Mouse (Mus musculus) 3134 (cell line): Measurements from ENCODE around the gene Crp.

ENCODE experiments used
- DNase-seq: peaks from one replicate; pipeline ENCODE4 v3.0.0-alpha.2; 2011; ENCODE audit warnings: low spot score; ENCODE audit not compliant: insufficient read length; ENCODE audit errors: extremely low read depth

Gene Crp

DNA sequence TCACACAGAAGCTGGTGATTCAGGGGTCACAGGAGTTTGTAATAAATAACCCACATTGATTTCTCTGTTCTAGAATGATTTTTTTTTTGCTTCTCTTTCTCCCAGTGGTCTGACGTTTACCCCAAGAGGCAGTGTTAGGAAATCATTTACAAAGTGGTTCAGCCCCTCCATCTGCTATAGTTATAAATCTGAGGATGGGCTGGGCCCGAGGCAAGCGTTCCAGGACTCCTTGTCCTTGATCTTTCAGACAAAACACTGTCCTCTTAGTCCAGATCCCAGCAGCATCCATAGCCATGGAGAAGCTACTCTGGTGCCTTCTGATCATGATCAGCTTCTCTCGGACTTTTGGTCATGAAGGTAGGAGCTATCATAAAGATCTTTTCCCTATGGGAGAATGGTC is at the start of gene Crp:
TSS of gene Crp (plus strand) at position 212 of the 400 bp plus-strand sequence.
- DNase-seq: no peak

DNA sequence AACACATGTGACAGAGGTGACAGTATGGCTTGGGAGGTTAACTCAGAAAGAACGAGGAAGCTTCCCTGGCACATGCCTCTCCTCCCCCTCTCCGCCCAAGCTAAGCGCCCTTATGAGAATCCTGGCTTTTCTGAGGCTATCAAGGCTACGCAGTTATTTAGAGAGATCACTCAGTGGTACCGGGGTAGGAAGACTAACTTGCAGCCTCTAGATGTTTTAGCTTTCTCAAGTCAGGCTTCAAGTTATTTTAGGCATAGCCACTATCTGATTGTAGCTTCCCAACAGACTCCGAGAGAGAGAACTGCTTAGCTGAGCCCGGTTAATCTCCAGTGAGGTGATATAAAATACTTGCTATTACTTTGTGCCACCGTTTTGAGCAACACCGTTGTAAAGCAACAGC is 48.5 kb upstream of the Crp start:
- no peak for DNase-seq

DNA sequence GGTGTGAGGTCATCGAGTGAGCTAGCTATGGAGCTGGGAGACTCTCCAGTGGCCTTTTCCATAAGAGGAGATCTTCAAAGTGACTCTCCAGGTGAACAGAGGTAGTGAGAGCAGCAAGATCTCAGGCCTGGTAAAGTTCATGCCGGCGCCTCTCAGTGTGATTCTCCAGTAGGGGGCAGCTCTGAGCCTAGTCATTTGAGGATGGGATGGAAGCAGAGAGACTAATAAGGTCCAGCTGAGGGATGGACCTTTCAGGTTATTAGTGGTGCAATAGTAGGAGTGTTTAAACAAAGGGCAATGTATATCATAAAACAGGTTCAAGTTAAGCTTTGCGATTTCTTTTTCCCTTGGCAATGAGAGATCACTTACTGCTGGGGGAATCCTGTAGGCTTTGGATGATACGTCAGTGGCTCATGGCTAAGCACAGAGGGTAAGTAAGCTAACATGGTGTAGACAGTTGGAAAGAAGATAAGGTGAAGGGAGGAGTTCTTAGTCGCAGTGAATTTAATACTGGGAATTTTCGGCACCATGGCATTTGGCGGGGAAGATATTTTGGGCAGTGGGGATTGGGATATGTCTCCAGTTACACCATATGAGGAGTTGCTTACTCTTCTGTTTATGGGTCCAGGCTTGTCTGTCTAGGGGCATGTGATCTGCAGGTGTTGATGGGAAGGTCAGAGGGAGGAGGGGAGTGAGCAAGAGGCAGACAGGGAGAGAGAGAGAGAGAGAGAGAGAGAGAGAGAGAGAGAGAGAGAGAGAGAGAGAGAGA is 47.2 kb upstream of the Crp start:
- DNase-seq: no peak

DNA sequence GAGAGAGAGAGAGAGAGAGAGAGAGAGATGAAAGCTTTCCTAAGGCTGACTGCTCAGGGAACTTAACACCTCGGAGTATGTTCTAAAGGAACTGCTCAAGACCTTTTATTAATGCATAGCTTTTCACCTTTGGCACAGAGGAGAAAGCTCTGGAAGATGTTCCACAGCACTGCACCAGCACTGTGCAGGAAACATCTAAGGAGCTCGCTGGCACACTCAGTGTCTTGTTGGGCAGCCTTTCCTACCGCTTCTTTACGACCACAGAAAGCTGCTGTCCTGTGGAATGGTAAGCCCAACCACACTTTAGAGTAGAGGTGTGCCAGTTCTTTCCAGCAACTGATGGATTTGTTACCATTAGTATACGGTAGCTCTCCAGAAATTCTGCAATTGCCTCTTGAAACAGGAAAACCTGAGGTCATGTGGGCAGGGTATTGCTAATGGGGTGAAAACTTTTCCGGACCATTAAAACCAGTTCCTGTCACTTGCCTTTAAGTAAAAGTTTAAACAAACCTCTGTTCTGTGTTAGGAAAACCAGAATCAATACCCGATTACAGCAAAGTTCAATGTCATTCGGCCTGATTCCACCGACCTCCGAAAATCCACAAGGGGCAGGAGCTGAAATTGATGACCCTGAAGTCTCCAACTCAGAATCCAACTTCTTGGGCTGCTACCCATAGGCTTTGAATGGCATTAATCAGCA is 46.4 kb upstream of the Crp start:
- no peak for DNase-seq

DNA sequence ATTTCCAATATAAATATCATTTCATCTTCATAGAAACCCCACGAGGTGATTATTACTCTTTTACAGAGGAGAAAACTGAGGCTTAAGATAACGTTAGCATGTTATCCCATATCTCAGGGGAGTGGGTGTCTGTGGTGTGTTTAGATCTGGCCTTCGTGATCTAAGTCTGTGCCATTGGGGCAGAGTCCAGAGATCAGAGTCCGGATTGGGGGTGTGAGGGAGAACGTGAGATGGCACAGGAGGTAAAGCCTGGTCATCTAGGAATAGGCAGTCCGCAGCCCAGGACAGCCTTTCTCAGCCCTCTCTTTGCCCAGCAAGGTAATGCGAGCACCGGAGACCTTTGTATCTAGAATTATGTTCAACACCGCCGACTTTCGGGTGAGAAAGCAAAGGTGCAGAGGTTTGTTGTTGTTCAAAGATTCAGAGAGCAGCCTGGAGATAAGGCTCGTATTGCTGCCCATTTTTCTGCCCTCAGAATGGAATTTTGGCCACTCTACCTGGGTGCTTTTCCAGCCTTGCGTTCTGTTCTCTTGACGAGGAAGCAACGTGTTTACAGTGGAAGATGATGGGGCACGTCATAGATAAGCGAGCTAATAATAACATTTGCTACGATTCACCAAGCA is 45.7 kb upstream of the Crp start:
- DNase-seq: no peak

DNA sequence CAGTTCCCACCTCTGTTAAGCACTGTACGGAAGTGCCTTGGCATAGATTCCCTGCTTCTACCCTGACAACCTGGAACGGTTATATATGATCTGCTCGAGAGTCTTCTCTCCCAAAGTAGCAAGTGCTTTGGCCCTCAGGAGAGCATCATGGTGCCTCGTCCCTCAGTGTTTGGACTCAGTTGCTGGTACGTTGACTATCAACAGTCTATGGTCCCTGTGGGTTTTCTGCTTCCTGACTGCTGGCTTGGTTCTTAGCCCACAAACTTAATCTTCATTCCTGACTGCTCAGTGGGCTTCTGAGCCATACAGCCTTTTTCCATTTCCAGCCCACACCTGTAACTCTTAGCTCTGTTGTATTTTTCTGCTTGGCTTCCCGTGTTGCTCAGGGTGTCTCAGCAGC is 44.0 kb upstream of the Crp start:
- no peak for DNase-seq

DNA sequence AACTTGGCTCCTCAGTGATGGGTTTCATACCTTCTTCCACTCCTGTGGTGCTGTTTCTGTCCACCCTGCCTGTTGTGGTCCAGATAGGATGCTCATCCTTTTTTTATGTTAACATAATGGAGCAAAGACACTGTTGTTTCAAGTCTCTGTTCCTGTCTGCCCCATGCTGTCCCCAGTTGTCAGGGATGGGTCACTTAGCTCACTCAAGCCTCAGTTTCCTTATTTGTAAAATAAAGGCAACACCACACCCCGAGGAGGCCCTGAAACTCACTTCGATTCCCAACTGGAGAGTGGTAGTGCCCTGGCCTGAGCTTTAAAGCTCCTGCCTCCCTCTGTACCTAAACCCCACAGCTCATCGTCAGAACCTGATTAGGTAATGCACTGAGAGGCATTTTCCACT is 40.6 kb upstream of the Crp start:
- no peak for DNase-seq

DNA sequence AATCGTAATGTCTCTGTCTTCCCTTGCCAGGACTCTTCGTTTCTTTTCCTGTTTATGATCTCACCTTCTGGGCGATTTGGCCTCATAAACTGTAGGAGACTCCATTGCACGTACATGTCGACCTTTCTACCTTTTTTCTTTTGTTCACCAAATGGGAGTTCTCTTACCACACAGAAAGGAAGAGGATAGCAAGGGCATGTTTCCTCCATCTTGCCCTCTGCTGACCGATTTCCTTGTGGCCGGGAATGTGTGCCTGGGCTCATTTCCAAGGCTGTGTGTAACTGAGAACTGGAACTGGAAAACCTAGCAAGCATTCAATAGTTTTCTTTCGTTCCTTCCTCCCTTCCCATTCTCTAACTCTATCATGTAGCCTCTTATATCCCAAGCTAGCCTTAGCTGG is 38.2 kb upstream of the Crp start:
- no peak for DNase-seq

DNA sequence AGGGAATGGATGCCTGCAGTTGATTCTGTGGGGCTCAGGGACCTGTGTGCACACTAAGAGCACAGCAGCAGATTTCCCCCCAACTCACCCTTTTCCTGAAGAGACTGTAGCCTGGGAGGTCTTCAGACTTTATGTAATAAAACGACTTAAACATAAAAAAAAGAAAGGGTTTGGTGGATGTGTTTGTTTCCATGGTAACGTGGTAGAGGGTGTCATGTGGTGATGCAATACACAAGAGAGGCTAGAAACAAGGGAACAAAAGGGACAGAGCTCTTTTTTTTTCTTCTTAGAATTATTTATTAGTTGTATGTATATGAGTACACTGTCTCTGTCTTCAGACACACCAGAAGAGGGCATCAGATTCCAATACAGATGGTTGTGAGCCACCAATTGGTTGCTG is 32.4 kb upstream of the Crp start:
- DNase-seq: no peak

DNA sequence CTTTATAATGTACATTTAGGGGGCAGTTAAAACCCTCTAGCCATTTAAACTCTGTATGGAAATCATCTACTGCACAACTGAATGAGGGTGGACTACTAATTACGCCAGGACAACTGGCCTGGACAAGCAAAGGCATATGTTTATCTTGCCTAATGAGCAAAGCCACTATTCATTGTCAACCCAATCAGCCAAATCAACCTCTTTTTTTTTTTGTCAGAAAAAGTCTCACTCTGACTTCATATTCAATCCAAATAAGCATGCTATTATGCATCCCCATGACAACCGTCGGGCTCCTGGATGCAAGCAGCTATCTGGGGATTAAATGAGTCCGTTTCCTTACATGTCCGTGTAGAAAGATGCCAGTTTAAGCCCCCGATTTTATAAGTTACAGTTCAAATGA is 30.3 kb upstream of the Crp start:
- DNase-seq: no peak

DNA sequence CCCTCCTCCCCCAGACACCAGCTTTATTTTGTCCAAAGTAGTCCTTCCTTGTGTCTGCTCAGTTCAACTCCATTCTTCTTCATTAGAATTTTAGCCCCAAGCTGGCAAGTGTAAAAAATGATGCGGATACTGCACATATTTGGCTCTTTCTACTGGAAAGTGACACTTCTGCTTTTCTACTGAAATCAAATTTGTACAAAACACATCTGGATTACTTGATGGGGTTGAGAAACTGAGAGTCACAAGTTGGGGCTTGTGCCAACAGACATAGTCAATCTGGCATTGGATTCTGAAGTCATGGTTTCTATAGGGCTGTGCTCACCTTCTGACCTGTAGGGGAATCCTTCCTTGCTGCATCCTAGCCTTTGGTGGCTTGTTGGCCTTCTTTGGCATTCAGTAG is 27.1 kb upstream of the Crp start:
- DNase-seq: no peak

DNA sequence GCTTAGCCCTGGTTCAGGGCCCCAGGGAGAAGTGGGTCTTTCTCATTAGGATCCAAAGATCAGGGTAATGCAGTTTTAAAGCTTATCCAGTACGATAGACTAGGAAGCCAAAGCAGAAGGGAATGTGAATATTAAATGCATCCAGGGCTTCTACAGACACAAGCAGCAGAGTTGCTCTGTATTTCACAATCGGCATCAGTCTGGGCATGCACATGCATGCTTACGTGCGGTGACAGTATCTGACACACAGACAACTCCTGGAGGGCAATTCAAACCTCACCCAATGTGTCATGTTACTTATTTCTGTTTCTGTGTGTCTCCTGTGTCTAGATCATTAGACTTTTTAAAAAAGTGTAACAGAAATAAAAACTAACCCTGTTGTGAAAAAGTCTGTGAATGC is 17.1 kb upstream of the Crp start:
- no peak for DNase-seq

DNA sequence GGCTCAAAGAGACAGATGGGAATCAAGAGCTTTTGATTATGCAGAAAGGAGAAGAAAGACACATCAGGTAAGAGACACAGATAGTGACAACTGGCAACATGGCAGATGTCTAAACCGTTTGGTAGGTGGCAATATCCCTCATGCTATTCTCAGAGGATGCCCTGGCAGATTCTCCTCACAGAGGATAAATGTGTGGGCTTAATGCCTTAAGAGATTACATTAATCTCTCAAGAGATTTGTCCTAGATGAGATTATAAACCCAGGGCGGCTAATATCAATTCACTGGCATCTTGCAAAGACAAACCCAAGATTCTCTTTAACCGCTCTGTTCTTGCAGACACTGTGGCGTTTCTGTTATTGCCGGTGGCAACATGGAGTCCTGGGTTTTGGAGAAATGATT is 14.3 kb upstream of the Crp start:
- no peak for DNase-seq

DNA sequence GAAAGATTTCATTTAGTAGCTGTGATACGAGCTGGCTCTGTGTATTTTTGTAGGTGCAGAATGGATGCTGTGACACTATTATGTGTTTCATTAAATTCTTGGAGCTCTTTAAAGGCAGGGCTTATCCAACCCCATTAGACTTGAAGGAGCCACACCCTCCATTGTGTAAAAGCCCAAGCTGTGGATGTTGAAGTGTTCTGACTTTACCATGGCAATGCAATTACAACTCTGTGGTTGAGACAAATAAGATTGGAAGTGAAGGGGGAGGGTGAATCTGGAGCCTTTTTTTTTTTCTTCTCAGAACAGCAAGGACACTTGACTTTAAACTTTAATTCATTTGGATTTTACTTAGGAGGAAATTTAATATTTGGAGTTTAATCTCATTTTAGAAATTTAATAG is 13.9 kb upstream of the Crp start:
- DNase-seq: no peak

DNA sequence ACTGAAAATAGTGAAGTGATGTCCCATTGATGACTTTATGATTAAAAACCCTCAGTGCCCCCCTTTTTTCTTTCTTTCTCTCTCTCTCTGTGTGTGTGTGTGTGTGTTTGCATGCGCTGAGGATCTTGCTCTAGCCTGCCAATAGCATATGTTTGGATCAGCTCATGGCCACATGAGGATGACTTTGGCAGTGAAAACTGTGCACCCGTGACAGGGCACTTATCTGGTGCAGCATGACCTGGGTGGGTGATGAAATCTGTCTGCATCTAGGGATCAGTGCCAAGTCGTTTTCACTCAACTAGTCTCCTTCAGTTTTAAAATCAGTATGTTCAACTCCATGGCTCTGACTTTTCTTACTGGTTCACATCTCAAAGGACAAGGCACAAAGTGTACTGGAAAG is 12.7 kb upstream of the Crp start:
- no peak for DNase-seq

DNA sequence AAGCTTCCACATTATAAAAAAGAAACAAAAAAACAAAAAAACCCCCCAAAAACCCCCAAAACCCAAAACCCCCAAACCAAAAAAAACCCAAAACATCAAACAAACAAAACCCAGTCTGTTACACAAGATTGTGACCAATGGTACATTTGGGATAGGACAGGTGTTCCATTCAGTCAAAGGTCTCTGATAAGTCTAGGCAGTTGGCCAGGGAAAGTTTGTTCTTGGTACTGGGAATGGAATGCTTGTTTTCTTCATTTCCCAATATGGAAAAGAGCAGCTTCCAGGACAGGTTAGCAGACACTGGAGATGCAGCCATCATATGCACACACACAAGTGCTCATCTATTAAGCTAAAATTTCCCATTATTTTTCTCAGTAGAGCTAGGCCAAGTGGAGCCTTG is 433 bp upstream of the Crp start:
- no peak for DNase-seq

DNA sequence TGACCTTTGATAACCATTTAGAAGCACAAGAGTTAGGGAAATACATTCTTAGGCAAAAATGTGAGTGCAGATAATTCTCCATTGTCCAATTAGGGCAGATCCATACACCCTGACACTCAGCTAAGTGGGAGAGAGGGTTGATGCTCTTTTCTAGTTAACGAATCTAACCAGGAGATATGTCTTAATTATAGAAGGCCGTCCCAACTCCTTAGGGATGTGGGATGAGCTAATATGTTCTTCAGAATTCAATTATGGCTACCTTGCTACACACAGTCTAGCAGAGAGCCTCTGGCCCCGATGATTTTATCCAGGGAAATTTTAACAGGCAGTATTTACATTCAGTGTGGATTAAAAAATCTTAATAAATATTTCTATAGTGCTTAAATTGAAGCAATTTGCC is 3.0 kb downstream of the Crp start:
- no peak for DNase-seq

DNA sequence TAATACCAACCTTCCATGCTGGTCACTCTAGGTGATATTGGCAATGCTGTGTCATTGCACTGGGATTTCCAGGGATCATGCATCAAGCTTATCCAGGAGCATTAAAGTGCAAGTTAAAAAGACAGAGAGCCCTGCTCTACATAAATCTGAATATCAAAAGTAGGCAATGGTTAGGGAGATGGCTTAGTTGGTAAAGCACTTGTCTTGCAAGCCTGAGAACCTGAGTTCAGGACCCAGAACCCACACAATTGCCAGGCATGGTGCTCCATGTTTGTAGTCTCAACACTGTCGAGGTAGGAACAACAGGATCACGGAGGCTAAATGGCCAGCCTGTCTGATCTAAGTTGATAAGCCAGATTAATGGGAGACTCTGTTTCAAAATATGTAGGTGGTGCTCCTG is 3.5 kb downstream of the Crp start:
- DNase-seq: no peak

DNA sequence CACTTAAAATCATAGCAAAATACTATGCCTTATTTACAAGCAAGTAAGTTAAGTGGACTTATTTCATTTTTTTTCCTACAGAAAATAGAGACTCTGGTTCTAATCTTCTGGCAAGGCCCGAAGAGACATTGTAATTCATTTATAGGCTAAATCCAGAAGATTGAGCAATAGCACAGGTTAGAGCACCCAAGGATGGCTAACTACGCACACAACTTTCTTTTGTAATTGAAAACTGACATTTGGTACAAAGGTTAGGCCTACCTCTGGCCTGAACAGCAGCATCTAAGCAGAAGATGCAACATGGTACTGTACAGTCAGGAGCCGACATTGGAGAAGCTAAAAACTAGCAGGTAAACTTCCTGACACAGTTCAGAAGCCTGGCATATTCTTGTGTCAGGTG is 4.0 kb downstream of the Crp start:
- DNase-seq: no peak

DNA sequence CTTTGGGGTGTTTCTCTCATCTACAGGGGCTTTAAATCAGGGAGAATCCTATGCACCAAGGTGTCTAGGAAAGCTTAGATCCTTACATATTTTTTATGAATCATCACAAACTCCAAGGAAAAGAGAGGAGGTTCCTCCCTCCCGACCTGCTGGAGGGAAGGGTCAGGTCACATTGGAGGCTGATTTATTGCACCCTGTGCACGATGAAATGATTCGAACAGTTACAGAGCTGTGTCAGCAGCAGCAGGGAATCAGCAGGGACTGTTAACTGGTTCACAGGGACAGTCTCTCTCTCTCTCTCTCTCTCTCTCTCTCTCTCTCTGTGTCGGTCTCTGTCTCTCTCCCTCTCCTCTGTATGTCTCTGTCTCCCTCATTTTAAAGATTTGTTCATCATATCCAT is 6.9 kb downstream of the Crp start:
- DNase-seq: no peak

DNA sequence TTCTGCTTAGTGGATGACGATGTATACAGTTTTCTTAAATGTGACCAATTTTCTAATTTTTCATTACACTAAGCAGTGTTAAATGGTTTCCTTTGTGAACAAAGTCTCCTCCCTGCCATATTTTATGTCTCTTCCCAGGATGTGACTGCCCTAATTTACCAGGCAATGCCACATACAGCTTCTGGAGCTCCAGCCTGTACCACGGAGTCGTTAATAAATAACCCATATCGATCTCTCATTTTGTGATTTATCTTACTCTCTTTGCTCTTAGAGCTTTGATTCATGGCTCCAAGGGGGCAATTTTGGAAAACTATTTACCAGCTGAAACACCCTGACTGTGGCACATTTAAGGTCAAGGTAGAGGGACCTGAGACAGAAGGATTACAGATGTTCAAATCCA is 8.4 kb downstream of the Crp start:
- DNase-seq: no peak

DNA sequence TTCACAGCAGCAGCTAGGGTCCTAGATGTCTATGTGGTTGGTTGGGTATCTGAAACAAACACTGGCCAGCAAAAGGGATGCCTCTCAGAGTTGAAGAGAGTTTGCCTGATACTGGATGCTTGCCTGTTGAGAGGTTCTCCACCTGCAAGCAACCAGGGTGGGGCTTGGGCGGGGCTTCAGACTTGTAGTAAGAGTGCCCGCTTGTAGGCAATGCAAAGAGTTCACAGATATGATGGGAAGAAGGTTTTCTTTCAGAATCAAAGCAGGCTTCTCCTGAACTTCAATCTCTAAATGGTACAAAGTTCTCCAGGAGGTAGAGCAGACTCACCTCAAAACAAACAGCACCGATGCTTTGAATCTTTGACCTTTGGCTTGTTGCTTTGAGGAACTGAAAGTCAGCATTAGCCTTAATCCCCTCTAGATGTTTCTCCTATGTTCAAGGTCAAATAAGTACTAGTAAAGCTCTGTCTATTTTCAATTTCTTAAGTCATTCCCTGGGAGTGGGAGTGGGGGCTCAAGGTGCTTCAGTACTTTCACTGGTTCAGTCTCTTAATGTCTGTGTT is 12.0 kb downstream of the Crp start:
- DNase-seq: no peak
